Mouse (Mus musculus) hindbrain, embryonic 11.5 days (tissue): ENCODE data around the gene Mctp1. TPM values are rescaled to one million over a fixed set of nuclear protein-coding genes. Genes with fewer than 3 reads are reported as not detected.
"Not testable (repeated sequence)": the region's sequence is repeated elsewhere in the genome, so short reads cannot be mapped to it uniquely, and the experiment has no call there.

Experiments
- ATAC-seq: fragments of 200-750 bp; cut with Nextera tagmentation; 2 replicates; pipeline ENCODE4 v1.8.0; 2017; ENCODE audit warnings: mild to moderate bottlenecking, moderate TSS enrichment, moderate library complexity; ENCODE audit not compliant: low FRiP score
- DNase-seq: peaks from one replicate; pipeline ENCODE4 v3.0.0-alpha.2; 2015; ENCODE audit warnings: low spot score
- H3K27ac ChIP-seq: fragments of 300-500 bp; sonication (generic); 2 replicates; pipeline ENCODE4 v1.5.1; 2014; ENCODE audit warnings: mild to moderate bottlenecking, low read depth, low read length
- H3K27me3 ChIP-seq: fragments of 300-500 bp; sonication (generic); 2 replicates; pipeline ENCODE4 v1.6.1; 2014; ENCODE audit warnings: mild to moderate bottlenecking, low read length, moderate library complexity, mixed read lengths; ENCODE audit not compliant: control insufficient read depth, insufficient read depth
- H3K36me3 ChIP-seq: fragments of 300-500 bp; sonication (generic); 2 replicates; pipeline ENCODE4 v1.6.1; 2014; ENCODE audit warnings: mild to moderate bottlenecking, low read length, moderate library complexity, mixed read lengths; ENCODE audit not compliant: control insufficient read depth, insufficient read depth
- H3K4me1 ChIP-seq: fragments of 300-500 bp; sonication (generic); replicated peaks from 2 replicates; pipeline ENCODE4 v1.6.1; 2014; ENCODE audit warnings: low read length, mixed read lengths; ENCODE audit not compliant: control insufficient read depth, insufficient read depth
- H3K4me2 ChIP-seq: fragments of 300-500 bp; sonication (generic); replicated peaks from 2 replicates; pipeline ENCODE4 v1.6.1; 2014; ENCODE audit warnings: mild to moderate bottlenecking, low read depth, low read length
- H3K4me3 ChIP-seq: fragments of 300-500 bp; sonication (generic); 2 replicates; pipeline ENCODE4 v1.5.1; 2014; ENCODE audit warnings: low read depth, low read length
- H3K9ac ChIP-seq: fragments of 300-500 bp; sonication (generic); 2 replicates; pipeline ENCODE4 v1.6.1; 2014; ENCODE audit warnings: low read depth, low read length
- H3K9me3 ChIP-seq: fragments of 300-500 bp; sonication (generic); 2 replicates; pipeline ENCODE4 v1.6.1; 2016; ENCODE audit warnings: low read length; ENCODE audit not compliant: control insufficient read depth
- WGBS: fragments of 180-500 bp; shearing (Covaris S2); extraction: QIAGEN DNeasy Blood & Tissue Kit; methylation state at CpG from one replicate; pipeline ENCODE4 v1.1.7; 2014; 5-methylcytosine and 5-hydroxymethylcytosine counted together
- polyA plus RNA-seq: library from polyadenylated mRNA; unstranded; fragments of >200 nt; fragmentation: Nextera tagmentation; extraction: Ambion mirVana; gene quantifications from 2 replicates; pipeline ENCODE4 v1.2.1, GENCODE M21; 2014

Gene Mctp1
- polyA plus RNA-seq, result 2.4 and 3.4 TPM in 2 replicates

DNA sequence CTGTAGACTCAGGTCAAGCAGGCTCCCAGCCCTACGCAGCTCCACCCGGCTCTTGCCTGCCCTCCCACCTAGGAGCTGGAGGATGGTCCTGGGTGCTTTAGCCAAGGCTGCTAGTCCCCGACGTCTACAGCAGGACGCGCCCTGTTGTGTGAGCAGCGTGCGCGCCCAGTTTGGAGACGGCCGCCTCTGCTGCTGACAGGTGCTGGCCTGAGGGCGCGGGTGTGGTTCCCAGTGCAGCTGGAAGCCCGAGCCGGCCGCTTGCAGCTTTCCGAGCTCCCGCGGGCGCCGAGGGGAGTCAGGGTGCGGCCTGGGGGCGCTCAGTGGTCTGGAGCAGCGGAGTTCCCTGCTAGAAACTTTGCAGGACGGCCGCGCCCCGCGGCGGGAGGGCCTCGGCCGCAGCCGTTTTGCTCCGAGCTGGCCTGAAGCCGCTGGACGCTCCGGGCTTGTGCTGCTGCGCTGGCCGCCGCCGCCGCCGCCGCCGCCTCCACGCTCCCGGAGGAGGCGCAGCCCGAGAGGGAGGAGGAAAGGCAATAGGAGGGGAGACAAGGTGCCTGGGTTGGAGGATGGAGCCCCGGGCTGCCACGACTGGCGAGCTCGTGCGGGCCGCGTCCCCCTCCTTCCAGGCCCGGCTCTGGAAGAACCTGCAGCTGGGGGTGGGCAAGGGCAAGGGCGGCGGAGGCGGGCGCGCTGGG is at the start of gene Mctp1:
Gene Mctp1, plus strand, starts transcription at position 564 of the 692 bp plus-strand sequence.
- H3K4me1 ChIP-seq, result 0 out of 2 replicates have a peak, but pooled peaks cover 3% of the 10 kb centered on the region
- peak; percentile 91 for ATAC-seq
- peaks cover 2% of the 10 kb centered on the region; the same call in 1 of the 2 replicates for H3K27me3 ChIP-seq
- H3K9me3 ChIP-seq, result no peaks in the 10 kb centered on the region
- H3K4me3 ChIP-seq, result peak within 1 kb of the TSS; percentile 68
- DNase-seq, result peak; percentile 81
- no peak within 1 kb of the TSS for H3K27ac ChIP-seq
- H3K36me3 ChIP-seq, result no peaks in the 10 kb centered on the region
- H3K9ac ChIP-seq, result peak within 1 kb of the TSS; percentile 71
- 0% methylated on average over 58 of the region's 62 CpGs for WGBS
- peak within 1 kb of the TSS; percentile 97 for H3K4me2 ChIP-seq

GRCm38 (mm10) chr13:76345941-76346340 is 38.4 kb upstream of the Mctp1 start:
- not testable (repeated sequence) for H3K4me3 ChIP-seq, H3K4me2 ChIP-seq, H3K9me3 ChIP-seq, H3K27me3 ChIP-seq, H3K36me3 ChIP-seq, H3K27ac ChIP-seq, H3K9ac ChIP-seq, DNase-seq, ATAC-seq, H3K4me1 ChIP-seq
- 85% methylated on average over 15 of the region's 21 CpGs for whole genome bisulfite sequencing

GRCm38 (mm10) chr13:76358720-76359119 is 25.6 kb upstream of the Mctp1 start:
- H3K27me3 ChIP-seq, result no peaks in the 10 kb centered on the region
- H3K4me1 ChIP-seq, result no peaks in the 10 kb centered on the region
- H3K4me3 ChIP-seq, result no peak overlapping the region
- no peak for ATAC-seq
- H3K9ac ChIP-seq, result no peak overlapping the region
- no peak overlapping the region for H3K27ac ChIP-seq
- H3K9me3 ChIP-seq, result no peaks in the 10 kb centered on the region
- DNase-seq, result no peak
- no peaks in the 10 kb centered on the region for H3K36me3 ChIP-seq
- H3K4me2 ChIP-seq, result no peak overlapping the region

- 2% methylated on average over 55 of the region's 58 CpGs for WGBS
- no peak overlapping the region for H3K27ac ChIP-seq
Observed at GRCm38 (mm10) chr13:76384664-76385435, 515 bp downstream of the Mctp1 start.

GRCm38 (mm10) chr13:76388615-76389014 is 4.3 kb downstream of the Mctp1 start:
- Histone ChIP-seq H3K4me1 (0 out of 2 replicates have a peak, but pooled peaks cover 3% of the 10 kb centered on the region), H3K4me2 (no peak overlapping the region), H3K9ac (no peak overlapping the region), H3K36me3 (no peaks in the 10 kb centered on the region), H3K27ac (no peak overlapping the region), H3K4me3 (no peak overlapping the region), H3K27me3 (peaks cover 2% of the 10 kb centered on the region; the same call in 1 of the 2 replicates), H3K9me3 (no peaks in the 10 kb centered on the region)
- 85% methylated on average over 2 of the region's 3 CpGs for WGBS
- no peak for ATAC-seq
- no peak for DNase-seq

More at GRCm38 (mm10) chr13:76384664-76385435, 515 bp downstream of the Mctp1 start:
- peak overlapping the region; percentile 71 for H3K9ac ChIP-seq
- no peaks in the 10 kb centered on the region for H3K9me3 ChIP-seq
- H3K36me3 ChIP-seq, result no peaks in the 10 kb centered on the region
- 0 out of 2 replicates have a peak, but pooled peaks cover 3% of the 10 kb centered on the region for H3K4me1 ChIP-seq
- ATAC-seq (peak; percentile 94), DNase-seq (no peak)
- H3K4me3 ChIP-seq, result peak overlapping the region; percentile 68
- H3K4me2 ChIP-seq, result peak overlapping the region; percentile 97
- H3K27me3 ChIP-seq, result peaks cover 2% of the 10 kb centered on the region; the same call in 1 of the 2 replicates

DNA sequence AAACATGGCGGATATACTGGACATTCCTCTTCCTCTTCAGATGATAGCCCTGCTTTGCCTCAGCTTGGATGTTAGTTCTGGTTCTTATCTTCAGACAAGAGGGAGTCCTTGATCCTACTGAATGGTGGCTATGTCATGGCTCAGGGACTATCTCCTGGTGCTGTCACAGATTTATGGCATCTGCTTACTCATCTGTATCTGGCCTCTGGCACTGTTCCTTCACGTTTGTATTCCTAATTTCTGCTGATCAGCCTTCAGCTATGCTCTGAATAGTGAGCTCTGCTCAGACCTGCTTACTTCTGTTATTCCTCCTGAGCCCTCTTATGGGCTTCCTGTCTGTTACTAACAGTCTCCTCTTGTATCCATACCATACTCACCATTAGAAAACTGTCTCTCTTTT is 7.6 kb downstream of the Mctp1 start:
- Histone ChIP-seq H3K4me3 (no peak overlapping the region), H3K9me3 (no peaks in the 10 kb centered on the region), H3K4me1 (no peaks in the 10 kb centered on the region), H3K4me2 (no peak overlapping the region), H3K36me3 (no peaks in the 10 kb centered on the region), H3K9ac (no peak overlapping the region), H3K27me3 (no peaks in the 10 kb centered on the region), H3K27ac (no peak overlapping the region)
- ATAC-seq (no peak), DNase-seq (no peak)
- WGBS, result 67% methylated on average over 2 of the region's 2 CpGs

DNA sequence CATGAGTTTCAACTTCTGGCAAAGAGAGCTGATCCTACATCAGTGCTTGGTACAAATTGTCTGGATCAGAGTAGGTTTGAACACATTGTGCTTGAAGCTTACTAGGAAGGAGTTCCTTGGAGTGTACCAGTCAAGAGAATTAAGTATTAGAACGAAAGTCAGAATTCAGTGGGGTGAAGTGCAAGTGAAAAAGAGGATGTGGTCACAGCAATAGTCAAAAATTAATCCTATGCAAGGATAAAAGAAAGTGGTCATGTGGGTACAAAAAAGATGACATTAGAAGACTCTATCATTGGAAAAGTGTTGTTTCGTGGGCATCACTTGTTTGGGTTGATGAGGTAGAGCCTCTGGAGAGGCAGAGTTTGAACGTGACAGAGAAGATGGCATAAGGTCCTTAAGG is 8.8 kb downstream of the Mctp1 start:
- Histone ChIP-seq H3K4me3 (no peak overlapping the region), H3K27me3 (no peaks in the 10 kb centered on the region)
- 92% methylated on average over 3 of the region's 3 CpGs for WGBS

GRCm38 (mm10) chr13:76395906-76396305 is 11.6 kb downstream of the Mctp1 start:
- ATAC-seq (no peak), DNase-seq (no peak)
- no peaks in the 10 kb centered on the region for H3K4me1 ChIP-seq
- H3K4me3 ChIP-seq, result no peak overlapping the region
- no peaks in the 10 kb centered on the region for H3K36me3 ChIP-seq
- H3K4me2 ChIP-seq, result no peak overlapping the region
- H3K27me3 ChIP-seq, result no peaks in the 10 kb centered on the region
- no peak overlapping the region for H3K27ac ChIP-seq
- no peak overlapping the region for H3K9ac ChIP-seq
- no peaks in the 10 kb centered on the region for H3K9me3 ChIP-seq

More for the DNA sequence above, 8.8 kb downstream of the Mctp1 start:
- no peaks in the 10 kb centered on the region for H3K36me3 ChIP-seq
- no peak overlapping the region for H3K9ac ChIP-seq
- H3K27ac ChIP-seq, result no peak overlapping the region
- H3K9me3 ChIP-seq, result no peaks in the 10 kb centered on the region
- DNase-seq (no peak), ATAC-seq (no peak)
- no peak overlapping the region for H3K4me2 ChIP-seq
- H3K4me1 ChIP-seq, result no peaks in the 10 kb centered on the region
